8 mouse cellular contexts compared by ENCODE assay signal in genomic region chr4:43399391-43400131, GRCm38 (mm10). TPM values are rescaled to one million over a fixed set of nuclear protein-coding genes. Genes with fewer than 3 reads are reported as not detected.
DNase-seq lines count a peak whose midpoint lies in the region; TF ChIP-seq lines count a peak whose summit lies in the region.

No protein-coding gene starts in this region.

- H3K4me1 ChIP-seq in E14TG2a.4 (replicated peaks; ENCODE audit: low read depth, low read length): peaks cover 73% of the 10 kb centered on the region

- peak overlapping the region; percentile 61 for H3K4me3 ChIP-seq in E14TG2a.4 (replicated peaks; ENCODE audit: low read length)

- no peaks in the 10 kb centered on the region for H3K9me3 ChIP-seq in E14TG2a.4 (ENCODE audit: low read length)

- intact Hi-C loops in heart, postnatal 36 days (cut with DNase I): no loop called here

- peaks cover 22% of the 10 kb centered on the region for H3K27me3 ChIP-seq in E14TG2a.4 (ENCODE audit: insufficient read depth, low read length)

- DNase-seq in ZHBTc4 (ENCODE audit: low read depth, low spot score): peak; percentile 73
- DNase-seq in heart, postnatal 36 days: peak; percentile 55 to 70
- peak; percentile 72 to 86 for DNase-seq in lung, adult 18-20 months
- DNase-seq in cerebellum, adult 18-20 months: no peak
- no peak for DNase-seq in cerebellum, adult 8-10 months
- DNase-seq in ovary, postnatal 10 days (ENCODE audit: low spot score): no peak
- DNase-seq in c-Kit-positive CD71-positive TER-119-positive erythroid progenitor cells, embryonic 14.5 days (ENCODE audit: low spot score): no peak

- H3K36me3 ChIP-seq in E14TG2a.4 (ENCODE audit: insufficient read depth, low read length): no peaks in the 10 kb centered on the region

- no peak for TF ChIP-seq CTCF in E14TG2a.4 (conservative IDR thresholded peaks at IDR 0.05; ENCODE audit: low read length)

RNA-seq across cellular contexts. Expression of gene Rusc2, which starts 17.8 kb away (rescaled TPM):
- 10 to 100 TPM; 45.5 to 46.0 TPM for total RNA-seq in heart, postnatal 36 days (2021)

RNA-seq across cellular contexts. Expression of gene Fam166b, which starts 29.4 kb away (rescaled TPM):
- not detected for total RNA-seq in heart, postnatal 36 days (2021)

RNA-seq across cellular contexts. Expression of gene Tesk1, which starts 42.2 kb away (rescaled TPM):
- total RNA-seq in heart, postnatal 36 days (2021): 10 to 100 TPM; 32.8 to 33.4 TPM

RNA-seq across cellular contexts. Expression of gene Cd72, which starts 54.9 kb away (rescaled TPM):
- 1 to 10 TPM in 1 of 2 experiments, under 1 TPM in 1; 0.89 to 1.6 TPM for total RNA-seq in heart, postnatal 36 days (2021)

Comparison
In these comparisons a context has a peak if more than half of its experiments do, and no peak if none do; other contexts are left out.
1. DNase-seq: peak in ZHBTc4 (single experiment), heart, postnatal 36 days (2 of 2) and lung, adult 18-20 months (2 of 2); none in cerebellum, adult 18-20 months (0 of 2), cerebellum, adult 8-10 months (single experiment), ovary, postnatal 10 days (single experiment) and c-Kit-positive CD71-positive TER-119-positive erythroid progenitor cells, embryonic 14.5 days (single experiment).